Mouse (Mus musculus) heart, postnatal 25 days (tissue): ENCODE measurements at regions not wholly inside any gene's neighbourhood (a gene's known extent, or its start where the extent isn't known, plus 50 kb on each side); places are given as distances from the start of the nearest gene placed in this dataset.

Source experiments
- DNase-seq: peaks from one replicate; pipeline ENCODE4 v3.0.0; 2022; ENCODE audit warnings: low spot score
- intact Hi-C: fragments of 180-260 bp; cut with DNase I; formaldehyde crosslinking; loops from one replicate; pipeline ENCODE4 v1.15.1; 2025

GRCm38 (mm10) chr7:66493216-66493885, 66.0 kb upstream of the Aldh1a3 start:
- intact Hi-C loops, result no loop called here
- DNase-seq, result no peak

GRCm38 (mm10) chr7:66492748-66493147, 65.4 kb upstream of the Aldh1a3 start:
- DNase-seq, result peak; percentile 10
- intact Hi-C loops, result no loop called here

GRCm38 (mm10) chr7:66491501-66491900, 64.2 kb upstream of the Aldh1a3 start:
- intact Hi-C loops, result no loop called here
- no peak for DNase-seq

- intact Hi-C loops, result no loop called here
Measured at GRCm38 (mm10) chr7:66490073-66490472, 62.8 kb upstream of the Aldh1a3 start.

GRCm38 (mm10) chr7:66487751-66488150, 60.4 kb upstream of the Aldh1a3 start:
- DNase-seq, result no peak

More at GRCm38 (mm10) chr7:66490073-66490472, 62.8 kb upstream of the Aldh1a3 start:
- no peak for DNase-seq

GRCm38 (mm10) chr7:66480446-66480845, 53.1 kb upstream of the Aldh1a3 start:
- intact Hi-C loops, result no loop called here
- DNase-seq, result no peak

More at GRCm38 (mm10) chr7:66487751-66488150, 60.4 kb upstream of the Aldh1a3 start:
- intact Hi-C loops, result no loop called here

GRCm38 (mm10) chr7:66479321-66479720, 52.0 kb upstream of the Aldh1a3 start:
- intact Hi-C loops, result no loop called here
- DNase-seq, result no peak

GRCm38 (mm10) chr7:66478106-66478505, 50.8 kb upstream of the Aldh1a3 start:
- DNase-seq, result no peak
- intact Hi-C loops, result no loop called here

GRCm38 (mm10) chr7:66477475-66477874, 50.2 kb upstream of the Aldh1a3 start:
- intact Hi-C loops, result no loop called here
- DNase-seq, result no peak
